15 mouse cellular contexts compared by ENCODE assay signal in genomic region chr1:39410085-39410821, GRCm38 (mm10). TPM values are rescaled to one million over a fixed set of nuclear protein-coding genes. Genes with fewer than 3 reads are reported as not detected.
DNase-seq lines count a peak whose midpoint lies in the region; ATAC-seq lines count a peak whose summit lies in the region.
"Had no signal": no experiment of that assay in that cellular context is flagged by ENCODE, and none has a peak within 500 bp of the region (broad histone marks: within the 10 kb centered on the region; RNA-seq: fewer than 3 reads in every experiment).

No protein-coding gene starts in this region.

- no peak overlapping the region for H3K9ac ChIP-seq in lung, embryonic 15.5 days
- H3K9ac ChIP-seq: forebrain, embryonic 15.5 days; liver, embryonic 13.5 days; neural tube, embryonic 13.5 days had no signal

- ATAC-seq in lung, embryonic 15.5 days (ENCODE audit: borderline replicate concordance, extremely low read depth, low FRiP score, low TSS enrichment) = no peak
- no peak for ATAC-seq in cerebellum, adult (ENCODE audit: insufficient number of reproducible peaks, low FRiP score, low TSS enrichment)
- ATAC-seq in CD4-positive, CD25-positive, alpha-beta regulatory T cell, adult 4 months = no peak
- ATAC-seq: forebrain, embryonic 15.5 days; hindbrain, postnatal 0 days had no signal

- peaks cover 21% of the 10 kb centered on the region for H3K4me1 ChIP-seq in lung, embryonic 15.5 days
- H3K4me1 ChIP-seq: forebrain, embryonic 15.5 days had no signal

- H3K27me3 ChIP-seq in lung, embryonic 15.5 days = no peaks in the 10 kb centered on the region
- H3K27me3 ChIP-seq: forebrain, embryonic 15.5 days; liver, embryonic 13.5 days; neural tube, embryonic 13.5 days had no signal

- peak; percentile 14 for DNase-seq in gastrocnemius, adult 18-20 months (ENCODE audit: low spot score)
- no peak for DNase-seq in gastrocnemius, postnatal 10 days
- peak; percentile 49 for DNase-seq in urinary bladder, postnatal 14 days (ENCODE audit: low spot score)
- DNase-seq in urinary bladder, adult 2 months (ENCODE audit: low spot score) = no peak
- no peak for DNase-seq in thymus, postnatal 10 days (ENCODE audit: low spot score in 2 of 2)
- DNase-seq: cerebellum, adult 11-12 months; liver, embryonic 13.5 days; midbrain, embryonic 14.5 days had no signal

- H3K4me2 ChIP-seq in lung, embryonic 15.5 days = no peak overlapping the region
- H3K4me2 ChIP-seq: forebrain, embryonic 15.5 days; liver, embryonic 13.5 days; neural tube, embryonic 13.5 days had no signal

- no peaks in the 10 kb centered on the region for H3K9me3 ChIP-seq in lung, embryonic 15.5 days
- H3K9me3 ChIP-seq: forebrain, embryonic 15.5 days; liver, embryonic 13.5 days; neural tube, embryonic 13.5 days had no signal

- H3K36me3 ChIP-seq in lung, embryonic 15.5 days = no peaks in the 10 kb centered on the region
- H3K36me3 ChIP-seq: forebrain, embryonic 15.5 days; neural tube, embryonic 13.5 days had no signal

- peak overlapping the region; percentile 20; the same call in 1 of the 2 replicates for H3K27ac ChIP-seq in lung, embryonic 15.5 days
- H3K27ac ChIP-seq: forebrain, embryonic 15.5 days; heart, adult 2 months; hindbrain, postnatal 0 days; liver, embryonic 13.5 days; neural tube, embryonic 13.5 days had no signal

- no peak overlapping the region for H3K4me3 ChIP-seq in lung, embryonic 15.5 days
- H3K4me3 ChIP-seq: forebrain, embryonic 15.5 days; heart, adult 2 months; liver, embryonic 13.5 days; neural tube, embryonic 13.5 days had no signal

- WGBS in lung, embryonic 15.5 days = 61% methylated on average over 19 of the region's 19 CpGs

RNA-seq across cellular contexts. Expression of gene Rpl31, which starts 42.6 kb away (rescaled TPM):
- 100 to 1,000 TPM; 594 to 605 TPM for total RNA-seq in gastrocnemius, adult 18-20 months (2021)
- 100 to 1,000 TPM; 882 to 915 TPM for total RNA-seq in gastrocnemius, postnatal 10 days (2021)
- 1,681 and 1,760 TPM in 2 replicates for polyA plus RNA-seq in urinary bladder, adult 2 months (2012; rRNA removed)
- 454 and 516 TPM in 2 replicates for polyA plus RNA-seq in lung, embryonic 15.5 days (2015; fragmentation: Nextera tagmentation; extraction: Ambion mirVana)
- polyA plus RNA-seq in CD4-positive, CD25-positive, alpha-beta regulatory T cell, adult 4 months (2017; shearing (Covaris generic)) = 100 to 1,000 TPM; 322 to 513 TPM

Comparison
In these comparisons a context has a peak if more than half of its experiments do, and no peak if none do; other contexts are left out.
1. DNase-seq: peak in gastrocnemius, adult 18-20 months (single experiment) and urinary bladder, postnatal 14 days (single experiment); none in gastrocnemius, postnatal 10 days (single experiment), urinary bladder, adult 2 months (single experiment) and thymus, postnatal 10 days (0 of 2).